Mouse (Mus musculus) stomach, postnatal 0 days (tissue): ENCODE data around the gene 1700123O20Rik. TPM values are rescaled to one million over a fixed set of nuclear protein-coding genes. Genes with fewer than 3 reads are reported as not detected.

Source experiments
- ATAC-seq: fragments of 200-750 bp; cut with Nextera tagmentation; 2 replicates; pipeline ENCODE4 v1.8.0; 2017; ENCODE audit not compliant: low FRiP score, low TSS enrichment
- DNase-seq: peaks from one replicate; pipeline ENCODE4 v3.0.0-alpha.2; 2016; ENCODE audit warnings: low spot score
- H3K27ac ChIP-seq: fragments of 300-500 bp; sonication (generic); replicated peaks from 2 replicates; pipeline ENCODE4 v1.5.1; 2014; ENCODE audit warnings: mild to moderate bottlenecking, control low read depth
- H3K27me3 ChIP-seq: fragments of 300-500 bp; sonication (generic); 2 replicates; pipeline ENCODE4 v1.6.1; 2014; ENCODE audit warnings: low read length; ENCODE audit not compliant: control insufficient read depth, insufficient read depth
- H3K36me3 ChIP-seq: fragments of 300-500 bp; sonication (generic); 2 replicates; pipeline ENCODE4 v1.6.1; 2014; ENCODE audit warnings: low read length, mixed read lengths; ENCODE audit not compliant: control insufficient read depth, insufficient read depth
- H3K4me1 ChIP-seq: fragments of 300-500 bp; sonication (generic); replicated peaks from 2 replicates; pipeline ENCODE4 v1.6.1; 2014; ENCODE audit warnings: antibody characterized with exemption; ENCODE audit not compliant: control insufficient read depth, insufficient read depth
- H3K4me2 ChIP-seq: fragments of 300-500 bp; sonication (generic); replicated peaks from 2 replicates; pipeline ENCODE4 v1.6.1; 2014; ENCODE audit warnings: low read depth, mild to moderate bottlenecking, control low read depth, moderate library complexity
- H3K4me3 ChIP-seq: fragments of 300-500 bp; sonication (generic); 2 replicates; pipeline ENCODE4 v1.5.1; 2014; ENCODE audit warnings: low read depth, low read length, control low read depth
- H3K9ac ChIP-seq: fragments of 300-500 bp; sonication (generic); 2 replicates; pipeline ENCODE4 v1.6.1; 2014; ENCODE audit warnings: mild to moderate bottlenecking, low read length, control low read depth, mixed read lengths
- H3K9me3 ChIP-seq: fragments of 300-500 bp; sonication (generic); 2 replicates; pipeline ENCODE4 v1.6.1; 2016; ENCODE audit warnings: low read length; ENCODE audit not compliant: control insufficient read depth
- CTCF ChIP-seq: IDR thresholded peaks from 2 replicates; pipeline ENCODE4 v1.5.1; 2016; ENCODE audit warnings: antibody characterized with exemption, low read depth, mild to moderate bottlenecking, moderate library complexity
- EP300 ChIP-seq: optimal IDR thresholded peaks from 2 replicates; pipeline ENCODE3; 2016; ENCODE audit warnings: antibody characterized with exemption
- WGBS: fragments of 180-500 bp; shearing (Covaris S2); extraction: QIAGEN DNeasy Blood & Tissue Kit; methylation state at CpG from one replicate; pipeline ENCODE4 v1.1.7; 2014; 5-methylcytosine and 5-hydroxymethylcytosine counted together
- polyA plus RNA-seq: library from polyadenylated mRNA; unstranded; fragments of >200 nt; fragmentation: Nextera tagmentation; extraction: Ambion mirVana; gene quantifications from 2 replicates; pipeline ENCODE4 v1.2.1, GENCODE M21; 2015

1700123O20Rik gene
- polyA plus RNA-seq, 1 experiment from 2014 or later, result 61.7 TPM

- no peak overlapping the region for H3K4me2 ChIP-seq
- H3K4me1 ChIP-seq, result 0 out of 2 replicates have a peak, but pooled peaks cover 4% of the 10 kb centered on the region
- peaks cover 28% of the 10 kb centered on the region for H3K36me3 ChIP-seq
- DNase-seq (peak; percentile 87), ATAC-seq (peak; percentile 72)
- no peak overlapping the region for H3K4me3 ChIP-seq
- TF ChIP-seq EP300 (no peak), CTCF (peak; percentile 98)
- no peak overlapping the region for H3K27ac ChIP-seq
- H3K27me3 ChIP-seq, result no peaks in the 10 kb centered on the region
- no peaks in the 10 kb centered on the region for H3K9me3 ChIP-seq
- 53% methylated on average over 23 of the region's 23 CpGs for WGBS
- H3K9ac ChIP-seq, result no peak overlapping the region
These were observed 35.2 kb upstream of the 1700123O20Rik start for GRCm38 (mm10) chr14:54650621-54651454.

GRCm38 (mm10) chr14:54651556-54651955, 34.5 kb upstream of the 1700123O20Rik start:
- TF ChIP-seq EP300 (no peak), CTCF (no peak)
- Histone ChIP-seq H3K9me3 (no peaks in the 10 kb centered on the region), H3K9ac (no peak overlapping the region), H3K4me3 (no peak overlapping the region), H3K4me2 (no peak overlapping the region), H3K27me3 (no peaks in the 10 kb centered on the region), H3K4me1 (0 out of 2 replicates have a peak, but pooled peaks cover 4% of the 10 kb centered on the region), H3K36me3 (peaks cover 24% of the 10 kb centered on the region), H3K27ac (no peak overlapping the region)
- WGBS, result 79% methylated on average over 4 of the region's 4 CpGs
- ATAC-seq, result no peak
- no peak for DNase-seq

- ATAC-seq (no peak), DNase-seq (no peak)
- under 1% methylated on average over 7 of the region's 7 CpGs for WGBS
- Histone ChIP-seq H3K4me1 (0 out of 2 replicates have a peak, but pooled peaks cover 4% of the 10 kb centered on the region), H3K9me3 (no peaks in the 10 kb centered on the region), H3K9ac (peak overlapping the region; percentile 69), H3K27ac (no peak overlapping the region), H3K4me2 (peak overlapping the region; percentile 72), H3K4me3 (peak overlapping the region; percentile 48), H3K36me3 (peaks cover 30% of the 10 kb centered on the region), H3K27me3 (no peaks in the 10 kb centered on the region)
- TF ChIP-seq EP300, result no peak
- TF ChIP-seq CTCF, result no peak
These were observed 33.2 kb upstream of the 1700123O20Rik start for GRCm38 (mm10) chr14:54652787-54653186.

- Histone ChIP-seq H3K9ac (peak overlapping the region; percentile 69), H3K27me3 (no peaks in the 10 kb centered on the region), H3K36me3 (peaks cover 34% of the 10 kb centered on the region), H3K27ac (peak overlapping the region; percentile 53), H3K4me2 (peak overlapping the region; percentile 72), H3K4me3 (peak overlapping the region; percentile 48), H3K9me3 (no peaks in the 10 kb centered on the region), H3K4me1 (0 out of 2 replicates have a peak, but pooled peaks cover 4% of the 10 kb centered on the region)
- no peak for TF ChIP-seq EP300
- TF ChIP-seq CTCF, result peak; percentile 33
- WGBS, result 2% methylated on average over 12 of the region's 12 CpGs
- ATAC-seq (peak; percentile 88), DNase-seq (peak; percentile 91)
These were observed 32.5 kb upstream of the 1700123O20Rik start for GRCm38 (mm10) chr14:54653496-54653895.

GRCm38 (mm10) chr14:54660009-54660408, 26.0 kb upstream of the 1700123O20Rik start:
- Histone ChIP-seq H3K27me3 (no peaks in the 10 kb centered on the region), H3K27ac (no peak overlapping the region), H3K4me1 (no peaks in the 10 kb centered on the region), H3K4me2 (no peak overlapping the region), H3K36me3 (peaks cover 49% of the 10 kb centered on the region), H3K4me3 (no peak overlapping the region), H3K9me3 (no peaks in the 10 kb centered on the region), H3K9ac (no peak overlapping the region)
- no peak for ATAC-seq
- WGBS, result 81% methylated on average over 2 of the region's 2 CpGs
- TF ChIP-seq EP300 (no peak), CTCF (no peak)
- DNase-seq, result no peak
